Mouse (Mus musculus): Measurements from ENCODE around the gene Slc9b2.

DNA sequence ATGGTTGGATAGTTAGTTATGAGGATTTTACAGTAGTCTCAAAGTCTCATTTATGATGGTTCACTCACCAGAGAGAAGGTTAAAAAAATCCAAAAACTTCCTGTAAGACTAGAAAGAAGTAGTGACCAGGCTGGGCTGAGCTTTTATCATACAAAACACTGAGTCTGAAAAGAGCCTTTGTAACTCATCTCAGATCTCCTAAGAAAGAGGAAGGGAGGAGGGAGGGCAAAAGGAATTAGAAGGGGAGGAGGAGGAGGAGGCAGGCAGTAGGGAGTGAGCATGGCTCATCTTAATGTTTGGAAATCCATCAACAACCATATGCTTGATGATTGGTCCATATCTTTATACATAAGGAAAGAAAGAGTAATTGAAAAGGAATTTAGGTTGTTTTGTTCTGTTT lies 25.2 kb downstream of the Slc9b2 start:
- TF ChIP-seq POLR2A (IDR thresholded peaks at IDR 0.05; ENCODE audit: low read depth, low read length) = no peak
- no peak for TF ChIP-seq CTCF (IDR thresholded peaks at IDR 0.05; ENCODE audit: borderline replicate concordance, insufficient read depth, low read length)

Measured in embryonic fibroblast, embryonic 13.5 days (primary cell).